Mouse (Mus musculus) hematopoietic stem cell, adult 5-6 weeks (primary cell): ENCODE measurements around the gene Zfp612. TPM values are rescaled to one million over a fixed set of nuclear protein-coding genes. Genes with fewer than 3 reads are reported as not detected.
A peak's percentile ranks its signal among the peaks of the same experiment; 100 is the strongest.

Experiments used
- ATAC-seq, 2 experiments: fragments of 125-278 bp in 1 of 2; replicated peaks in 1 of 2; 2 replicates each; pipeline ENCODE4 v1.8.0; 2016 to 2017; ENCODE audit warnings: inconsistent platforms in 2 of 2, mild to moderate bottlenecking in 2 of 2, moderate number of reproducible peaks in 2 of 2, low read depth in 1 of 2, moderate TSS enrichment in 1 of 2; ENCODE audit not compliant: low FRiP score in 2 of 2, poor library complexity in 2 of 2, severe bottlenecking in 2 of 2, insufficient read depth in 1 of 2, low TSS enrichment in 1 of 2
- total RNA-seq: library from RNA; stranded (forward); fragments of 172-1452, 232-1000 nt; gene quantifications from 2 replicates; pipeline ENCODE4 v1.2.3, GENCODE M21; 2017

Zfp612 gene
- total RNA-seq, 1 experiment from 2014 or later, result 1.4 TPM

GRCm38 (mm10) chr8:110101676-110102075, 22.1 kb downstream of the Zfp612 start:
- ATAC-seq, result no peak

- no peak for ATAC-seq
Observed at GRCm38 (mm10) chr8:110102653-110103052, 23.1 kb downstream of the Zfp612 start, which contains the start of gene Gm17720. Gene Gm17720 (minus strand): TSS chr8:110102753.

GRCm38 (mm10) chr8:110119715-110120114, 40.2 kb downstream of the Zfp612 start:
- ATAC-seq, result no peak

- peak; percentile 74 to 81 for ATAC-seq
Observed at GRCm38 (mm10) chr8:110130537-110130936, 51.0 kb downstream of the Zfp612 start.

GRCm38 (mm10) chr8:110134236-110134635, 54.7 kb downstream of the Zfp612 start:
- no peak for ATAC-seq

GRCm38 (mm10) chr8:110135515-110135914, 56.0 kb downstream of the Zfp612 start:
- ATAC-seq, result no peak

- ATAC-seq, result no peak
Observed at GRCm38 (mm10) chr8:110140156-110140555, 60.6 kb downstream of the Zfp612 start.

- ATAC-seq, result no peak
Observed at GRCm38 (mm10) chr8:110140770-110141169, 61.2 kb downstream of the Zfp612 start.

Other genes starting within 250 kb of the Zfp612 start
- 6.3 and 8.4 TPM in 2 replicates for gene Phlpp2, start 211.2 kb upstream of the Zfp612 start, total RNA-seq
- gene Marveld3, start 117.5 kb upstream of the Zfp612 start, total RNA-seq, result not detected in 2 replicates
- gene Tat, start 89.3 kb upstream of the Zfp612 start, total RNA-seq, result not detected in 2 replicates
- gene Chst4, start 40.0 kb upstream of the Zfp612 start, total RNA-seq, result not detected in 2 replicates
- not detected in 2 replicates for gene Gm21964, start 21.5 kb downstream of the Zfp612 start, total RNA-seq
- gene Gm17720, start 23.0 kb downstream of the Zfp612 start, total RNA-seq, result not detected in 2 replicates
- not detected in 2 replicates for gene Calb2, start 88.5 kb downstream of the Zfp612 start, total RNA-seq
- gene Cmtr2, start 135.9 kb downstream of the Zfp612 start, total RNA-seq, result 13.8 and 13.9 TPM in 2 replicates
- not detected in 2 replicates for gene Hydin, start 187.2 kb downstream of the Zfp612 start, total RNA-seq